Mouse (Mus musculus): ENCODE results near the gene Sardh. TPM values are rescaled to one million over a fixed set of nuclear protein-coding genes. Genes with fewer than 3 reads are reported as not detected.

Gene Sardh
- polyA plus RNA-seq, 1 experiment, result 0.66 TPM

GRCm38 (mm10) chr2:27198551-27199246 lies 49.4 kb downstream of the Sardh start:
- TF ChIP-seq GATA1 (IDR thresholded peaks at IDR 0.05; ENCODE audit: low read length) (no peak), TAL1 (IDR thresholded peaks at IDR 0.05; ENCODE audit: low read length) (no peak)
- Histone ChIP-seq H3K4me3 (replicated peaks) (no peak overlapping the region), H3K9me3 (ENCODE audit: control insufficient read depth, low read length) (no peaks in the 10 kb centered on the region), H3K36me3 (ENCODE audit: control insufficient read depth) (no peaks in the 10 kb centered on the region; the same call in 1 of the 2 replicates), H3K27me3 (ENCODE audit: control insufficient read depth) (no peaks in the 10 kb centered on the region), H3K4me1 (ENCODE audit: control insufficient read depth) (no peaks in the 10 kb centered on the region)

- TF ChIP-seq GATA1 (IDR thresholded peaks at IDR 0.05; ENCODE audit: low read length) (no peak), TAL1 (IDR thresholded peaks at IDR 0.05; ENCODE audit: low read length) (no peak)
- Histone ChIP-seq H3K9me3 (ENCODE audit: control insufficient read depth, low read length) (no peaks in the 10 kb centered on the region), H3K27me3 (ENCODE audit: control insufficient read depth) (no peaks in the 10 kb centered on the region), H3K4me1 (ENCODE audit: control insufficient read depth) (no peaks in the 10 kb centered on the region), H3K36me3 (ENCODE audit: control insufficient read depth) (peaks cover 2% of the 10 kb centered on the region; the same call in 1 of the 2 replicates), H3K4me3 (replicated peaks) (no peak overlapping the region)
These were observed 58.1 kb downstream of the Sardh start for GRCm38 (mm10) chr2:27189994-27190393.

DNA sequence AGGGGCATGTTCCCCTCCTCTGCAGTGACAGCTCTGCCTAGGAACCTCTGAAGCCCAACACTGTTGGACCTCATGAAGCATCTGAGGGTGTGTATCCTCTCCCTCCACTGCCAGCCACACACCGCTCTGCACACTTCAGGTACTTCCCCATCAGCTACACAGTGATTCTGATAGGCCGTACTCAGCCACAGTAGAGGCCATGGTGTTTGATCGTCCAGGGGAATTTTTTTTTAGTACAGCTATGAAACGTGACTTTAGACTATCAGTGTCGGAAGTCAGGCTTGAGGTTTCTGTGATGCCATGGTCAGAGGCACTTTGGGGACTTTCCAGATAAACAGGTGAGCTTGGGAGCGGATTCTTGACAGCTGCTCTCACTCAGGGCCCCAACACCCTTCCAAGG lies 60.6 kb downstream of the Sardh start:
- peaks cover 2% of the 10 kb centered on the region; the same call in 1 of the 2 replicates for H3K36me3 ChIP-seq (ENCODE audit: control insufficient read depth)
- H3K4me3 ChIP-seq (replicated peaks), result no peak overlapping the region
- H3K9me3 ChIP-seq (ENCODE audit: control insufficient read depth, low read length), result no peaks in the 10 kb centered on the region
- H3K4me1 ChIP-seq (ENCODE audit: control insufficient read depth), result no peaks in the 10 kb centered on the region
- H3K27me3 ChIP-seq (ENCODE audit: control insufficient read depth), result no peaks in the 10 kb centered on the region
- TF ChIP-seq GATA1 (IDR thresholded peaks at IDR 0.05; ENCODE audit: low read length) (no peak), TAL1 (IDR thresholded peaks at IDR 0.05; ENCODE audit: low read length) (no peak)

- Histone ChIP-seq H3K27me3 (ENCODE audit: control insufficient read depth) (no peaks in the 10 kb centered on the region), H3K9me3 (ENCODE audit: control insufficient read depth, low read length) (no peaks in the 10 kb centered on the region), H3K4me1 (ENCODE audit: control insufficient read depth) (no peaks in the 10 kb centered on the region), H3K36me3 (ENCODE audit: control insufficient read depth) (no peaks in the 10 kb centered on the region), H3K4me3 (replicated peaks) (no peak overlapping the region)
- no peak for TF ChIP-seq TAL1 (IDR thresholded peaks at IDR 0.05; ENCODE audit: low read length)
- TF ChIP-seq GATA1 (IDR thresholded peaks at IDR 0.05; ENCODE audit: low read length), result no peak
These were observed 64.4 kb downstream of the Sardh start for GRCm38 (mm10) chr2:27183734-27184133.

- TF ChIP-seq GATA1 (IDR thresholded peaks at IDR 0.05; ENCODE audit: low read length), result no peak
- TF ChIP-seq TAL1 (IDR thresholded peaks at IDR 0.05; ENCODE audit: low read length), result no peak
- no peak overlapping the region for H3K4me3 ChIP-seq (replicated peaks)
- H3K9me3 ChIP-seq (ENCODE audit: control insufficient read depth, low read length), result no peaks in the 10 kb centered on the region
These were observed 66.2 kb downstream of the Sardh start for GRCm38 (mm10) chr2:27181907-27182306.

GRCm38 (mm10) chr2:27179101-27179500 lies 69.0 kb downstream of the Sardh start:
- Histone ChIP-seq H3K4me3 (replicated peaks) (no peak overlapping the region), H3K36me3 (ENCODE audit: control insufficient read depth) (no peaks in the 10 kb centered on the region), H3K9me3 (ENCODE audit: control insufficient read depth, low read length) (no peaks in the 10 kb centered on the region), H3K4me1 (ENCODE audit: control insufficient read depth) (no peaks in the 10 kb centered on the region), H3K27me3 (ENCODE audit: control insufficient read depth) (no peaks in the 10 kb centered on the region)
- TF ChIP-seq GATA1 (IDR thresholded peaks at IDR 0.05; ENCODE audit: low read length) (no peak), TAL1 (IDR thresholded peaks at IDR 0.05; ENCODE audit: low read length) (no peak)

More at GRCm38 (mm10) chr2:27181907-27182306, 66.2 kb downstream of the Sardh start:
- Histone ChIP-seq H3K27me3 (ENCODE audit: control insufficient read depth) (no peaks in the 10 kb centered on the region), H3K36me3 (ENCODE audit: control insufficient read depth) (no peaks in the 10 kb centered on the region), H3K4me1 (ENCODE audit: control insufficient read depth) (no peaks in the 10 kb centered on the region)

DNA sequence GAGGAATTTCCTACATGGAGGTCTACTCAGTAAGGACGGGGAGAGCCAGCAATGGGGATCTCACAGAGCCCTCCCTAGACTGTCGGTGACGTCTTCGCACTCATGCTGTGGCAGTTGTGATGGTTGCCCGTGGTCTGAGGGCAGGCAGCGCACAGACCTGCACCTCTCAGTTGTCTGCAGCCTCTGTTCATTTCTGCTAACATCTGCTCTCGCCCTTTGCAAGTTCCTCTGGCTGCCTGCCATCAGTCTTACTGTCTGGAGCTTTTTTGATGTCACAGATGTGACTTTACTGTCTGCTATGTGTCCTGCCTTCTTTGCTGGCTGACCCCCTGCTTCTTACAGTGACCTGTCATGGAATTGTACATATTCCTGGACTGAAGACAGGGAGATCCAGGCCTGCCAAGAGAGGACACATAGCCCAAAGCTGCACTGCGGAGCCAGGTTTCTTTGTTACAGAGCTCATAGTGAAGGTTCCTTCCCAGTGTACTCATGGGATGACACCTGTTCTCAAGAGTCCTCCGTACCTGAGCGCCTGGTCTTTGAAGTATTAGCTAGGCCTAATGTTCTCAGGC lies 72.4 kb downstream of the Sardh start:
- Histone ChIP-seq H3K27me3 (ENCODE audit: control insufficient read depth) (no peaks in the 10 kb centered on the region), H3K9me3 (ENCODE audit: control insufficient read depth, low read length) (no peaks in the 10 kb centered on the region)

GRCm38 (mm10) chr2:27174242-27174641 lies 73.9 kb downstream of the Sardh start:
- no peak for TF ChIP-seq TAL1 (IDR thresholded peaks at IDR 0.05; ENCODE audit: low read length)
- TF ChIP-seq GATA1 (IDR thresholded peaks at IDR 0.05; ENCODE audit: low read length), result no peak
- Histone ChIP-seq H3K36me3 (ENCODE audit: control insufficient read depth) (no peaks in the 10 kb centered on the region), H3K9me3 (ENCODE audit: control insufficient read depth, low read length) (no peaks in the 10 kb centered on the region), H3K4me1 (ENCODE audit: control insufficient read depth) (no peaks in the 10 kb centered on the region), H3K4me3 (replicated peaks) (no peak overlapping the region), H3K27me3 (ENCODE audit: control insufficient read depth) (no peaks in the 10 kb centered on the region)

More for the DNA sequence above, 72.4 kb downstream of the Sardh start:
- Histone ChIP-seq H3K36me3 (ENCODE audit: control insufficient read depth) (no peaks in the 10 kb centered on the region), H3K4me3 (replicated peaks) (no peak overlapping the region), H3K4me1 (ENCODE audit: control insufficient read depth) (no peaks in the 10 kb centered on the region)
- TF ChIP-seq GATA1 (IDR thresholded peaks at IDR 0.05; ENCODE audit: low read length) (no peak), TAL1 (IDR thresholded peaks at IDR 0.05; ENCODE audit: low read length) (no peak)

- no peaks in the 10 kb centered on the region for H3K4me1 ChIP-seq (ENCODE audit: control insufficient read depth)
- no peaks in the 10 kb centered on the region for H3K27me3 ChIP-seq (ENCODE audit: control insufficient read depth)
- H3K9me3 ChIP-seq (ENCODE audit: control insufficient read depth, low read length), result no peaks in the 10 kb centered on the region
- H3K36me3 ChIP-seq (ENCODE audit: control insufficient read depth), result no peaks in the 10 kb centered on the region
- H3K4me3 ChIP-seq (replicated peaks), result no peak overlapping the region
- TF ChIP-seq TAL1 (IDR thresholded peaks at IDR 0.05; ENCODE audit: low read length) (no peak), GATA1 (IDR thresholded peaks at IDR 0.05; ENCODE audit: low read length) (no peak)
These were observed 81.1 kb downstream of the Sardh start for GRCm38 (mm10) chr2:27166999-27167398.
